Mouse (Mus musculus) kidney, embryonic 16.5 days (tissue): ENCODE measurements around the gene Dera. TPM values are rescaled to one million over a fixed set of nuclear protein-coding genes. Genes with fewer than 3 reads are reported as not detected.

ENCODE experiments used
- ATAC-seq: fragments of 200-750 bp; cut with Nextera tagmentation; 2 replicates; pipeline ENCODE4 v1.8.0; 2017; ENCODE audit warnings: moderate TSS enrichment; ENCODE audit not compliant: low FRiP score, low TSS enrichment
- H3K27ac ChIP-seq: fragments of 300-500 bp; sonication (generic); 2 replicates; pipeline ENCODE4 v1.5.1; 2014; ENCODE audit warnings: low read length
- H3K27me3 ChIP-seq: fragments of 300-500 bp; sonication (generic); 2 replicates; pipeline ENCODE4 v1.6.1; 2014; ENCODE audit warnings: low read length, control low read depth, mixed read lengths; ENCODE audit not compliant: insufficient read depth
- H3K36me3 ChIP-seq: fragments of 300-500 bp; sonication (generic); 2 replicates; pipeline ENCODE4 v1.6.1; 2014; ENCODE audit warnings: low read length, control low read depth, mixed read lengths; ENCODE audit not compliant: insufficient read depth
- H3K4me1 ChIP-seq: fragments of 300-500 bp; sonication (generic); 2 replicates; pipeline ENCODE4 v1.6.1; 2014; ENCODE audit warnings: low read length, control low read depth, mixed read lengths; ENCODE audit not compliant: insufficient read depth
- H3K4me2 ChIP-seq: fragments of 300-500 bp; sonication (generic); replicated peaks from 2 replicates; pipeline ENCODE4 v1.6.1; 2014; ENCODE audit warnings: low read depth, low read length
- H3K4me3 ChIP-seq: fragments of 300-500 bp; sonication (generic); 2 replicates; pipeline ENCODE4 v1.5.1; 2014; ENCODE audit warnings: mild to moderate bottlenecking, low read length
- H3K9ac ChIP-seq: fragments of 300-500 bp; sonication (generic); replicated peaks from 2 replicates; pipeline ENCODE4 v1.6.1; 2014; ENCODE audit warnings: low read length
- H3K9me3 ChIP-seq: fragments of 300-500 bp; sonication (generic); 2 replicates; pipeline ENCODE4 v1.6.1; 2016; ENCODE audit warnings: low read length, control low read depth
- WGBS: fragments of 180-500 bp; shearing (Covaris S2); extraction: QIAGEN DNeasy Blood & Tissue Kit; methylation state at CpG from one replicate; pipeline ENCODE4 v1.1.7; 2014; 5-methylcytosine and 5-hydroxymethylcytosine counted together
- polyA plus RNA-seq: library from polyadenylated mRNA; unstranded; fragments of >200 nt; fragmentation: Nextera tagmentation; extraction: Ambion mirVana; gene quantifications from 2 replicates; pipeline ENCODE4 v1.2.1, GENCODE M21; 2015

The Dera gene
- polyA plus RNA-seq, 1 experiment from 2014 or later = 79.0 TPM

DNA sequence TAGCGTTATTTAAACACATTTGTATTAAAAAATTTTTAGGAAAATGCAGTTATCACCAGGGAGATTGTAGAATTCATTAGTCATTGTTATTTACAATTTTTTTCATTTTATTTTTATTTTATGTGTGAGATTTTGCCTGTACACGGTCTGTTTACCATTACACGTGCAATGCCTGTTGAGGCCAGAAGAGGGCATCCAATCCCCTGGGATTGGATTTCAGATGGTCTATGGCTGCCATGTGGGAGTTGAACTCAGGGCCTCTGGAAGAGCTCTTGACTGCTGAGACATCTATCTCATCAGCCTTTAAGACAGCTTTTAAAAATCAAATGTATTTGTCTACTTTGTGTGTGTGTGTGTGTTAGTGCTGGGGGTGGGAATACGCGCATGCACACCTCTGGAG lies 2.0 kb downstream of the Dera start:
- H3K9me3 ChIP-seq = no peaks in the 10 kb centered on the region
- H3K27me3 ChIP-seq = no peaks in the 10 kb centered on the region
- H3K4me1 ChIP-seq = peaks cover 17% of the 10 kb centered on the region
- WGBS = 71% methylated on average over 5 of the region's 5 CpGs
- no peak overlapping the region for H3K27ac ChIP-seq
- no peak for ATAC-seq
- H3K9ac ChIP-seq = no peak overlapping the region
- no peak overlapping the region for H3K4me2 ChIP-seq
- peaks cover 12% of the 10 kb centered on the region; the same call in 1 of the 2 replicates for H3K36me3 ChIP-seq
- H3K4me3 ChIP-seq = no peak overlapping the region

DNA sequence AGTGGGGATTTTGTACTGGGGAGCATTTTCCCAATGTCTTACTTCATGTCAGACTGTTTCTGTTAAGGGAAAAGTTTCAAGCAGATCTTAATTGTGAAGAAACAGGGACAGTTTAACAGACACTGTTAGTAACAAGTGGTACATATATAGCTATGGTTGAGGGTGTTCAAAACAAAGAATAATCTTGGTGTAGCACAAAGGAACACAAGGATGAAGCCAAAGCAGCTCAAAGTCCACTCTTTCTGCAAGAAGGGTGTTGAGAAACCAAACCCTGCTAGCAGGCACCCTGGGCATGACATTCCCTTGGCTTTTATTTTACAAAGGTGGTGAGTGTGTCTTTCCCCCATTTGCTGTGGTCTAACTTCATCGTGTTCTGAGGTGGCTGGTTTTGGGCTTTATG lies 3.5 kb downstream of the Dera start:
- Histone ChIP-seq H3K27ac (no peak overlapping the region), H3K4me3 (no peak overlapping the region), H3K4me2 (no peak overlapping the region), H3K9ac (no peak overlapping the region), H3K36me3 (no peaks in the 10 kb centered on the region), H3K9me3 (no peaks in the 10 kb centered on the region), H3K27me3 (no peaks in the 10 kb centered on the region), H3K4me1 (peaks cover 17% of the 10 kb centered on the region)
- ATAC-seq = no peak
- WGBS = 96% methylated on average over 1 of the region's 1 CpGs

GRCm38 (mm10) chr6:137759681-137760080 lies 5.3 kb downstream of the Dera start:
- no peak overlapping the region for H3K9ac ChIP-seq
- no peaks in the 10 kb centered on the region for H3K9me3 ChIP-seq
- 26% methylated on average over 8 of the region's 8 CpGs for WGBS
- ATAC-seq = peak; percentile 71
- H3K4me1 ChIP-seq = peaks cover 15% of the 10 kb centered on the region
- H3K27ac ChIP-seq = no peak overlapping the region
- H3K27me3 ChIP-seq = no peaks in the 10 kb centered on the region
- H3K4me2 ChIP-seq = no peak overlapping the region
- H3K4me3 ChIP-seq = no peak overlapping the region
- no peaks in the 10 kb centered on the region for H3K36me3 ChIP-seq

- Histone ChIP-seq H3K27ac (no peak overlapping the region), H3K27me3 (no peaks in the 10 kb centered on the region), H3K4me1 (peaks cover 10% of the 10 kb centered on the region), H3K36me3 (no peaks in the 10 kb centered on the region), H3K4me3 (no peak overlapping the region), H3K9ac (no peak overlapping the region), H3K9me3 (no peaks in the 10 kb centered on the region), H3K4me2 (no peak overlapping the region)
- no peak for ATAC-seq
- WGBS = 76% methylated on average over 15 of the region's 15 CpGs
Observed at GRCm38 (mm10) chr6:137760966-137761365, 6.6 kb downstream of the Dera start.

DNA sequence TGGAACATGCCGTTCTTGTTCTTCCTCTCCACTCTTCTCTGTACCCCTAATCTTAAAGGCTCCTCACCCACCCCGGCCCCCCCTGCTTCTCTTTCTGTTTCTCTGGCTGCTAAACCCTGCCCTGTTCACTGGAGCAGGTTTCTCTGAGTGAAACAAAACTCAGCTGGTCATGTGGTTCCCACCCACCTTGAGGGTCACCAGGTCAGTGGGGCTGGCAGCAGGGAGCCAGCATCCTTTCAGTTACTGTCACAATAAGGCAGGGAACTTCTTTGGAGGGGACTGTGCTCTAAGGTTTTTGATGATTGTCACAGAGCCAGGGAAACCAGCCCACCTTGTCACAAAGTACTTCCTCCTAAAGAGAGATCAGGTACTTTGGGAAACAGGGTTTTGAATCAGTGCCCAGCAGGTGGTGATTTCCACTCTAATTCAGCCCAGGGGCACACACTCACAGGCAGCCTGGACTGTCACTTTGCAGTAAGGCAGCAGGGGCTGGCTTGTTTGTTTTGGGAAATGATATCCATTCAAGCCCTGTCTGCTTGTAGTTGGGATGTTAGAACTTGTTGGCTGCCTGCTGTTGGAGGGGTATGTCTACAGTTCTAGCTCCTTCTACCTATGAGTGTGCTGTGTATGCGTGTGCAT lies 10.3 kb downstream of the Dera start:
- peak; percentile 42; the same call in 1 of the 2 replicates for ATAC-seq
- 35% methylated on average over 3 of the region's 3 CpGs for WGBS
- Histone ChIP-seq H3K36me3 (no peaks in the 10 kb centered on the region), H3K9ac (no peak overlapping the region), H3K27ac (no peak overlapping the region), H3K9me3 (no peaks in the 10 kb centered on the region), H3K4me3 (no peak overlapping the region), H3K27me3 (no peaks in the 10 kb centered on the region), H3K4me2 (no peak overlapping the region), H3K4me1 (peaks cover 2% of the 10 kb centered on the region; the same call in 1 of the 2 replicates)

GRCm38 (mm10) chr6:137766177-137766576 lies 11.8 kb downstream of the Dera start:
- ATAC-seq = no peak
- no peak overlapping the region for H3K27ac ChIP-seq
- no peaks in the 10 kb centered on the region for H3K9me3 ChIP-seq
- H3K4me1 ChIP-seq = no peaks in the 10 kb centered on the region
- no peak overlapping the region for H3K9ac ChIP-seq
- H3K4me3 ChIP-seq = no peak overlapping the region
- no peaks in the 10 kb centered on the region for H3K36me3 ChIP-seq
- no peaks in the 10 kb centered on the region for H3K27me3 ChIP-seq
- H3K4me2 ChIP-seq = no peak overlapping the region

- WGBS = 54% methylated on average over 3 of the region's 3 CpGs
- ATAC-seq = peak; percentile 61
- Histone ChIP-seq H3K4me3 (no peak overlapping the region), H3K36me3 (no peaks in the 10 kb centered on the region), H3K4me2 (no peak overlapping the region), H3K27me3 (no peaks in the 10 kb centered on the region), H3K9ac (no peak overlapping the region), H3K9me3 (no peaks in the 10 kb centered on the region), H3K4me1 (0 out of 2 replicates have a peak, but pooled peaks cover 3% of the 10 kb centered on the region), H3K27ac (no peak overlapping the region)
Observed at GRCm38 (mm10) chr6:137771621-137772250, 17.4 kb downstream of the Dera start.

GRCm38 (mm10) chr6:137772918-137773636 lies 18.7 kb downstream of the Dera start:
- no peak overlapping the region for H3K9ac ChIP-seq
- no peak overlapping the region for H3K4me2 ChIP-seq
- H3K36me3 ChIP-seq = no peaks in the 10 kb centered on the region
- H3K9me3 ChIP-seq = no peaks in the 10 kb centered on the region
- no peak overlapping the region for H3K4me3 ChIP-seq
- H3K4me1 ChIP-seq = 0 out of 2 replicates have a peak, but pooled peaks cover 4% of the 10 kb centered on the region
- H3K27ac ChIP-seq = no peak overlapping the region
- no peak for ATAC-seq
- H3K27me3 ChIP-seq = no peaks in the 10 kb centered on the region
- WGBS = 85% methylated on average over 8 of the region's 8 CpGs

DNA sequence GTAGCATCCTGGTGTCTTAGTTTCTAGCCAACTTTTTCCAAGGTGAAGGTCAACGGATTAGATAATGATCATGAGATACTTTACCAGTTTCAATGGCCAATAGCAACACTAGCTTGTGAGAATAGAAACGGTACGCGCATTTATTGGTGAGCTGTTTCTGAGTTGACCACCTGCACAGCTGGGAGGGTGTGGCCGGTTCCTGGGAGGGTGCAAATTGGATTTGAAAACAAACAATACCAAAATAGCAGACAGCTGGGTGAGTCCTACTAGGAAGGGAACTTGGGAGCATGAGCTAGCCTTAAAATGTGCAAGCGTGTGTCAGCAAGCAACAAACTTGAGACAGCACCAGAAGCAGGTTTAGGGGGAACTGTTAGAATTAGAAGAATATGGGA lies 19.3 kb downstream of the Dera start:
- Histone ChIP-seq H3K4me2 (no peak overlapping the region), H3K4me1 (0 out of 2 replicates have a peak, but pooled peaks cover 5% of the 10 kb centered on the region), H3K9ac (no peak overlapping the region), H3K27ac (no peak overlapping the region), H3K9me3 (no peaks in the 10 kb centered on the region), H3K27me3 (no peaks in the 10 kb centered on the region), H3K4me3 (no peak overlapping the region), H3K36me3 (no peaks in the 10 kb centered on the region)
- ATAC-seq = no peak
- 89% methylated on average over 6 of the region's 6 CpGs for WGBS

DNA sequence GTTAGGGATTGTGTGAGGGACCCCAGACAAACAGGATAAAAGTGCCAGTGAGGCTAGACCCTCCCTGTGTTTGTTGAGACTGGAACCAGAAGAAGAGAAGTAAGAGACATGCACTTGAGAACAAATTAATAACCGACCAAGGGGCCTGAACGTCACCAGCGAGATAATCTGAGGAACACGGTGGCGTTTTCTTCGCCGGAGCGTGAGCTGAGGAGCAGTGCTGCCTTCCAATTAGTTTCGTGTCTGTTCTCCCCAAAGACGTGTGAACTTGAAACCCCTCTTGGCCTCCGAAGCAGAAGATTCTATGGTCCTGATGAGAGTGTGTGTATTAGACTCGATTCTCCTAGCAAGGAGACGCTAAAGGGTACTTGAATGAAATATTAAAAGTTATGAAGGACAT lies 19.8 kb downstream of the Dera start:
- WGBS = 80% methylated on average over 13 of the region's 13 CpGs
- H3K9ac ChIP-seq = no peak overlapping the region
- H3K27me3 ChIP-seq = no peaks in the 10 kb centered on the region
- no peak overlapping the region for H3K27ac ChIP-seq
- ATAC-seq = no peak
- H3K4me3 ChIP-seq = no peak overlapping the region
- H3K9me3 ChIP-seq = no peaks in the 10 kb centered on the region
- no peaks in the 10 kb centered on the region for H3K36me3 ChIP-seq
- H3K4me2 ChIP-seq = no peak overlapping the region
- H3K4me1 ChIP-seq = 0 out of 2 replicates have a peak, but pooled peaks cover 5% of the 10 kb centered on the region
